Mouse (Mus musculus): ENCODE measurements around the gene Scd2.

The Scd2 gene

DNA sequence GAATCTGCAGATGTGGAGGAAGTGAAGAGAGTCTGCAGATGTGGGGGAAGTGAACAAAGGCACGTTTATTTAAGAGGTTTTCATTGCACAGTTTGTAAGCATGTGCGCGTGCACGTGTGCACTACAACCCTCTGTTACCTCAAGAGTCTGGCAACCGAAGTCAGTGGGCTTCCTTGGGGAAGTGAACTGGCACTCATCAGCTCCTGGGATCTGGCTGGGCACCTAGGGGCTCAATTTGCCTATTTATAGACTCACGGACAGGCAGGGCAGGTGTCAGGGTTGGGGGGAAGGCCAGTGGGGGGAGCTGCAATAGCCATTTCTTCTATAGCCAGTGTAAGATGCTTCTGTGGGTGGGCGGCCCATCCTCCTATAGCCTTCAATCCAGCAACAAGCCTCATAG lies 58.3 kb downstream of the Scd2 start:
- no peak for TF ChIP-seq GATA4 (IDR thresholded peaks at IDR 0.05; ENCODE audit: insufficient replicate concordance, low read length)

Measured in liver, adult (tissue).